Comparison of ENCODE assay signal across 26 mouse cellular contexts in the genomic region with DNA sequence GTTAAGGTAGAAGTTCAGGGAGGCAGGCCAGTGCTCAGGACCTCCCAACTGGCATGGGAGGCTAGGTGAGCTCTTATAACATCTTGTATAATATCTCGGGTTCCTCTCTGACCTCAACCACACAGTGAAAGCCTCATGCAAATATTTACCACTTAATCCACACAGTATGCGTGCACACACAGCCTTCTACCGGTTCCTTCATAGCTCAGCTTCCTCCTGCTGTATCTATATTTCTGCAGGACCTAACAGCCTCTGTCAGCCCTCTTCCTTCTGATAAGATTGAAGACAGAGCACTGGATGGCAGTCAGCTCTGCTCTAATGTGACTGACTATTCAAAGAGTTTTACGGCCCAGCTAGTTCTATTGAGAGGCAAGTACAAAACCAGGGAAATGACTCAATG. TPM values are rescaled to one million over a fixed set of nuclear protein-coding genes. Genes with fewer than 3 reads are reported as not detected.
DNase-seq lines count a peak whose midpoint lies in the region; ATAC-seq and TF ChIP-seq lines count a peak whose summit lies in the region.
"Had no signal": no experiment of that assay in that cellular context is flagged by ENCODE, and none has a peak within 500 bp of the region (broad histone marks: within the 10 kb centered on the region; RNA-seq: fewer than 3 reads in every experiment).

No protein-coding gene starts in this region.

- DNase-seq in liver, embryonic 11.5 days (ENCODE audit: low spot score) = no peak
- DNase-seq in liver, postnatal 0 days = no peak
- DNase-seq in CH12.LX (ENCODE audit: extremely low read depth) = peak; percentile 35
- DNase-seq in frontal cortex, adult 2 months (ENCODE audit: extremely low spot score in 1 of 2, low spot score in 1 of 2) = no peak
- no peak for DNase-seq in cerebellum, postnatal 10 days
- DNase-seq: adrenal gland, postnatal 10 days; adrenal gland, postnatal 25 days; B cell, adult 2 months; cerebellum, adult 11 months; cerebellum, adult 18-20 months; cerebellum, adult 8-10 months; cerebellum, adult 9-11 months; cerebellum, postnatal 25 days; embryo, embryonic 11 days had no signal

- in situ Hi-C loops in CH12.LX (cut with MboI; ENCODE audit: low pct_ligation_motif_present, low pct_unique_long_range_greater_than_20kb, low sequenced_read_pairs) = no loop called here

- H3K27me3 ChIP-seq in liver, embryonic 11.5 days (replicated peaks; ENCODE audit: control insufficient read depth, insufficient read depth, low read length) = no peaks in the 10 kb centered on the region
- H3K27me3 ChIP-seq in liver, postnatal 0 days (ENCODE audit: insufficient read depth, low read length) = no peaks in the 10 kb centered on the region
- peaks cover 6% of the 10 kb centered on the region for H3K27me3 ChIP-seq in CH12.LX (replicated peaks)
- H3K27me3 ChIP-seq: embryonic facial prominence, embryonic 13.5 days; embryonic facial prominence, embryonic 15.5 days had no signal

- no peak for TF ChIP-seq CTCF in liver, postnatal 0 days (IDR thresholded peaks at IDR 0.05; ENCODE audit: low read depth)
- TF ChIP-seq CTCF in CH12.LX (conservative IDR thresholded peaks at IDR 0.05 in 1 of 2, IDR thresholded peaks at IDR 0.05 in 1 of 2; ENCODE audit: low read depth in 2 of 2, low read length in 2 of 2) = no peak

- peak; percentile 47; the same call in 1 of the 2 replicates for ATAC-seq in liver, embryonic 11.5 days (replicated peaks; ENCODE audit: low FRiP score)
- no peak for ATAC-seq in liver, postnatal 0 days
- peak; percentile 61 for ATAC-seq in megakaryocyte progenitor cell, adult 5-6 weeks (replicated peaks; ENCODE audit: poor library complexity)
- ATAC-seq: CD4-positive, CD25-positive, alpha-beta regulatory T cell, adult 4 months; forebrain, embryonic 14.5 days; forebrain, embryonic 16.5 days had no signal

- dilution Hi-C loops in CH12.LX (cut with MboI; ENCODE audit: extremely low pct_ligation_motif_present, extremely low pct_unique_long_range_greater_than_20kb, low sequenced_read_pairs) = no loop called here

- no peak for TF ChIP-seq POLR2A in CH12.LX (IDR thresholded peaks at IDR 0.05; ENCODE audit: low read depth, low read length)

- H3K79me2 ChIP-seq in CH12.LX (replicated peaks; ENCODE audit: control insufficient read depth, extremely low read depth, insufficient read depth, poor library complexity, severe bottlenecking) = no peaks in the 10 kb centered on the region

- H3K4me2 ChIP-seq in liver, embryonic 11.5 days = no peak overlapping the region
- no peak overlapping the region for H3K4me2 ChIP-seq in liver, postnatal 0 days (ENCODE audit: low read depth, low read length)
- no peak overlapping the region for H3K4me2 ChIP-seq in CH12.LX (ENCODE audit: insufficient read depth, low read depth, poor library complexity, severe bottlenecking)
- H3K4me2 ChIP-seq: embryonic facial prominence, embryonic 13.5 days; embryonic facial prominence, embryonic 15.5 days; forebrain, embryonic 12.5 days had no signal

- H3K9ac ChIP-seq in liver, embryonic 11.5 days (ENCODE audit: low read depth, low read length) = no peak overlapping the region
- no peak overlapping the region for H3K9ac ChIP-seq in liver, postnatal 0 days (replicated peaks)
- no peak overlapping the region for H3K9ac ChIP-seq in CH12.LX (ENCODE audit: insufficient read depth, low read depth)
- H3K9ac ChIP-seq: embryonic facial prominence, embryonic 13.5 days; embryonic facial prominence, embryonic 15.5 days; forebrain, embryonic 12.5 days had no signal

- no peak for TF ChIP-seq EP300 in liver, postnatal 0 days (IDR thresholded peaks at IDR 0.05; ENCODE audit: low read depth)
- TF ChIP-seq EP300 in CH12.LX (IDR thresholded peaks at IDR 0.05; ENCODE audit: low read length) = 0 out of 2 replicates have a peak, but pooled peaks have one; percentile 21

- H3K4me3 ChIP-seq in liver, embryonic 11.5 days (ENCODE audit: low read depth, low read length) = no peak overlapping the region
- H3K4me3 ChIP-seq in liver, postnatal 0 days (ENCODE audit: low read depth, low read length) = no peak overlapping the region
- H3K4me3 ChIP-seq in CH12.LX (replicated peaks in 1 of 3; ENCODE audit: low read depth in 2 of 3, low read length in 2 of 3, poor library complexity in 1 of 3) = no peak overlapping the region
- H3K4me3 ChIP-seq: embryonic facial prominence, embryonic 13.5 days; embryonic facial prominence, embryonic 15.5 days; erythroblast, embryonic 14.5 days; forebrain, embryonic 10.5 days; forebrain, embryonic 12.5 days had no signal

- no peak for TF ChIP-seq RAD21 in CH12.LX (IDR thresholded peaks at IDR 0.05; ENCODE audit: low read depth, low read length)

- no peaks in the 10 kb centered on the region for H3K4me1 ChIP-seq in liver, embryonic 11.5 days (replicated peaks; ENCODE audit: control insufficient read depth, insufficient read depth, low read length)
- no peaks in the 10 kb centered on the region for H3K4me1 ChIP-seq in liver, postnatal 0 days (ENCODE audit: insufficient read depth)
- H3K4me1 ChIP-seq in CH12.LX (ENCODE audit: control insufficient read depth in 1 of 2, insufficient read depth in 2 of 2) = peaks cover 7 to 18% of the 10 kb centered on the region in 2 experiments
- H3K4me1 ChIP-seq: embryonic facial prominence, embryonic 13.5 days; embryonic facial prominence, embryonic 15.5 days; forebrain, embryonic 10.5 days; forebrain, embryonic 12.5 days had no signal

- 37% methylated on average over 4 of the region's 4 CpGs for WGBS in liver, embryonic 11.5 days
- 28% methylated on average over 4 of the region's 4 CpGs for WGBS in liver, postnatal 0 days (ENCODE audit: insufficient replicate concordance)

- H3K36me3 ChIP-seq in liver, embryonic 11.5 days (ENCODE audit: control insufficient read depth, insufficient read depth, low read length) = no peaks in the 10 kb centered on the region
- no peaks in the 10 kb centered on the region for H3K36me3 ChIP-seq in liver, postnatal 0 days (replicated peaks; ENCODE audit: insufficient read depth, low read length)
- no peaks in the 10 kb centered on the region for H3K36me3 ChIP-seq in CH12.LX (replicated peaks in 1 of 2; ENCODE audit: control insufficient read depth in 1 of 2, insufficient read depth in 1 of 2, low read length in 1 of 2)
- H3K36me3 ChIP-seq: embryonic facial prominence, embryonic 13.5 days; embryonic facial prominence, embryonic 15.5 days; forebrain, embryonic 10.5 days; forebrain, embryonic 12.5 days had no signal

- no peaks in the 10 kb centered on the region for H3K9me3 ChIP-seq in liver, embryonic 11.5 days (ENCODE audit: control insufficient read depth, low read length)
- H3K9me3 ChIP-seq in liver, postnatal 0 days (ENCODE audit: low read length) = no peaks in the 10 kb centered on the region
- peaks cover 3% of the 10 kb centered on the region for H3K9me3 ChIP-seq in CH12.LX (replicated peaks; ENCODE audit: low read length)
- H3K9me3 ChIP-seq: embryonic facial prominence, embryonic 13.5 days; embryonic facial prominence, embryonic 15.5 days; forebrain, embryonic 10.5 days; forebrain, embryonic 12.5 days had no signal

- H3K27ac ChIP-seq in liver, embryonic 11.5 days (ENCODE audit: low read depth, low read length) = no peak overlapping the region
- no peak overlapping the region for H3K27ac ChIP-seq in liver, postnatal 0 days (ENCODE audit: low read depth)
- no peak overlapping the region for H3K27ac ChIP-seq in CH12.LX (ENCODE audit: insufficient read depth, low read depth)
- H3K27ac ChIP-seq: embryonic facial prominence, embryonic 13.5 days; embryonic facial prominence, embryonic 15.5 days; forebrain, embryonic 10.5 days; forebrain, embryonic 12.5 days had no signal

TF ChIP-seq in CH12.LX, 34 proteins besides CTCF, POLR2A, EP300 and RAD21:
- TF ChIP-seq ELF1 (IDR thresholded peaks at IDR 0.05; ENCODE audit: low read depth, low read length) (no peak), JUND (conservative IDR thresholded peaks at IDR 0.05; ENCODE audit: low read depth, low read length) (no peak), ETS1 (conservative IDR thresholded peaks at IDR 0.05; ENCODE audit: low read depth, low read length) (peak; percentile 19; the same call in 1 of the 2 replicates), POLR2AphosphoS2 (IDR thresholded peaks at IDR 0.05; ENCODE audit: low read depth, low read length) (no peak), BHLHE40 (IDR thresholded peaks at IDR 0.05; ENCODE audit: low read depth, low read length) (peak; percentile 82), MAFK (IDR thresholded peaks at IDR 0.05; ENCODE audit: insufficient replicate concordance, low read length) (0 out of 2 replicates have a peak, but pooled peaks have one; percentile 28), USF2 (conservative IDR thresholded peaks at IDR 0.05; ENCODE audit: low read depth, low read length) (no peak)

RNA-seq across cellular contexts. Expression of a gene that starts 30.0 kb away (rescaled TPM):
- polyA plus RNA-seq in liver, embryonic 11.5 days (2014; fragmentation: Nextera tagmentation; extraction: Ambion mirVana) = 3.1 and 4.4 TPM in 2 replicates
- polyA plus RNA-seq in liver, postnatal 0 days (2015; fragmentation: Nextera tagmentation; extraction: Ambion mirVana) = 47.9 and 52.6 TPM in 2 replicates
- total RNA-seq in CH12.LX (2012; rRNA removed) (0.17 and 0.76 TPM in 2 replicates), CH12.LX (2014; rRNA removed) (0.15 and 0.19 TPM in 2 replicates)
- polyA plus RNA-seq in CH12.LX (2012; ENCODE audit: insufficient read length, low read depth) = 0.59 and 0.79 TPM in 2 replicates
- total RNA-seq in megakaryocyte progenitor cell, adult 5-6 weeks (2015) = not detected in 2 replicates
- not detected in 2 replicates for total RNA-seq in megakaryocyte progenitor cell, adult 5-6 weeks (2017)
- polyA plus RNA-seq in frontal cortex, adult 2 months (2012; rRNA removed) = not detected in 2 replicates
- total RNA-seq: adrenal gland, adult 2 months; adrenal gland, postnatal 25 days; ES-E14; MEL had no signal
- polyA plus RNA-seq: adrenal gland, adult 2 months; embryonic facial prominence, embryonic 13.5 days; embryonic facial prominence, embryonic 15.5 days; forebrain, embryonic 10.5 days; forebrain, embryonic 14.5 days had no signal
